Mouse (Mus musculus) embryo, embryonic 11.5 days (tissue): ENCODE measurements around the gene Banf1.
"Not testable (repeated sequence)": the region's sequence is repeated elsewhere in the genome, so short reads cannot be mapped to it uniquely, and the experiment has no call there.

Experiments
- DNase-seq: peaks from one replicate; pipeline ENCODE4 v3.0.0-alpha.2; 2012; ENCODE audit warnings: low read depth, low spot score

The Banf1 gene

DNA sequence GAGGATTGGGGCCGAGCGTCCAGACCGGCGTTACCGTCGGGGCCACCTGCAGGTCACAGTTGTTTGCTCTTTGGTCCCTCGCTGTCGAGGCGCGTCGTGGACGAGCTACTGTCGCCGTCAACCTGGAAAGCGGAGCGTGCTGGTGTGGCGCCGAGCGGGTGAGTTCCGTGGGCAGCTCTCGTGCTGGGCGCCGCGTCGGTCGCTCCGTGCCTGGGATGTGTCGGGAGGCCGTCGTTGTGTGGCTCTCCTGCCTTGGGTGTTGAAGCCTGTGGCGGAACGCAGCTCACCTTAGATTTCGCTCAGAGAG, at the start of gene Banf1:
Gene Banf1 (minus strand): TSS at position 116 of the 307 bp plus-strand sequence.
- no peak for DNase-seq

DNA sequence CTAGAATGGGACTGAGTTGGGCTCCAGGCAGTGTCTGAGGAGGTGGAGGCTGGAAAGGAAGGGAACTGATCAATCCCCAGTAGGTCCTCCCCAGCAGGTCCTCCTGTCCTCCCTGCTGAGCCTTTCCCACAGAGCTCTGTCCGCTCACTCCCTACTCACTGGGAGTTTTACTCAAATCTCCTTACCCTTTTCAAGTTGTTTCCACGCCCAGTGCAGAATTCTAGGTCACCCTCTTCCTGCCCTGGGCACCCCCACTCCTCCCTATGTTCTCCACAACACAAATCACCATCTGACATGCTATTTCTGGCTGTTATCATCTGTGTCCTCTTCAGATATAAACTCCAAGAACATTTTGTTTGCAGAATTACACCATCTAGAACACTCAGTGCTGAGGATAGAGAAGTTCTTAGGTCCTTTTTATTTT, 47.6 kb upstream of the Banf1 start:
- DNase-seq = no peak

DNA sequence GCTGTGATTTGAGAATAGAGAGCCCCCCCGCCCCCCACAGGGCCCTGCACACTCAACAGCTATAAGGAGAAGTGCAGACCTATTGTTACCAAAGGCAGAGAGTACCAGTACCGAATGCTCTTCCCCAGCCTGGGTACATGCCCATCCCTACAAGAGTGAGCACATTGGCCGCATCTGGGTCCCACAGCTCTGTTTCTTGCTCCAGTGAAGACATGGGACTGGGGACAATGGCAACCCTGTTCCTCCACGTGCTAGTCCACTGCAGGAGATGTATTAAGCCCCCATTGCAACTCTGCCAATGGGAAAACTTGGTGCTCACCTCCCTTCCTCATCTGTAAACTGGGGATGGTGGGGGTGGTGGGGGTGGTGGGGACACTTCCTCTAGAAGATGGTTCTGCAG, 46.9 kb upstream of the Banf1 start:
- DNase-seq = no peak

DNA sequence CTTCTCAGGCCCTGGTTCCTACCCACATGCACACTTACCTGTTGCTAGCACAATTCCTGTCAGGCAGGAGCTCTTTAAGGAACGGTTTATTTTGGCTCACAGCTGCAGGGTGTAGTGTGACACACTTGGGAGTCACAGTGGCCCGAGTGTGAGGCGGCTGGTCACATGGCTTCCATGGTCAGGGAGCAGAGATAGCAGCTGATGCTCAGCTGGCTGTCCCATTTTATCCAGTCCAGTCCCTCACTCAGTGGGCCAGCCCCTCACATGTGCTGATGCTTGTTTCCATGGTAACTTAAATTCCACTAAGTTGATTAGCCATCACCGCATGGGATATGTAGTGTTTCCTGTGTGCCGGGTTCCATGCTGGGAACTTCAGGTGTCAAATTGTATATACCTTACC, 45.0 kb upstream of the Banf1 start:
- no peak for DNase-seq

DNA sequence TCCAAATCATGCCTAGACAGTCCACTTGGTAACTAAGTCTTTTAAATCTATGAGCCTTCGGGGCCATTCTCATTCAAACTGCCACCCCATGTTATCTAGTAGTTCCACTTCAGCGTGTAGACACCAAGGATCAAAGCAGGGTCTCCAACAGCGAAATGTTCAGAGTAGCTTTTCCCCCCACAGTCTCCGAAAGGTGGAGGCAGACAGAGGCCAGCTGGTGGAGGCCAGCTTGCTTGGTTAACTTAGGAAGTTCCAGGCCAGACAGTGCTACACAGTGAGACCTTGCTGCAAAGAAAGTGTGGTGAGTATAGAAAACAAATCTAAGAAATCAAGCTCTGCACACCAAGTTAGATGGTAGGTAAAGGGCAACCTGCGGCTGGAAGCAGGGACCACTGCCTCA, 43.7 kb upstream of the Banf1 start:
- DNase-seq = no peak

DNA sequence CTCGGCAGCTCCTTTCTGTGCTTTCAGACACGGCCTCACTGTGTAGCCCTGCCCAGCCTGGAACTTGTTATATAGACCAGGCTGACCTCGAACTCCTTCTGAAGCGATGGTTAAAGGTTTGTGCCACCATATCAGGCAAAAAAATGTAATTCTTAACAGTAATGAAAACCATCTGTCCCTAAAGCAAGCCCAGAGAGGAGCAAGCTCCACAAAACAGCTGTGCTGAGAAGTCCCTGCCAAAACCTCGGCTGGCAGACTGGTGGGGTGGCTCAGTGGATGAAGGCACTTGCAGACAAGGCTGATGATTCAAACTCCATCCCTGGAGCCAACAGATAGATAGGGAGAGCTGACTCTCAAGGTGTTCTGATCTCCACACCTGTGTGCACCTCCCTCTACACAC, 42.1 kb upstream of the Banf1 start:
- DNase-seq = no peak

DNA sequence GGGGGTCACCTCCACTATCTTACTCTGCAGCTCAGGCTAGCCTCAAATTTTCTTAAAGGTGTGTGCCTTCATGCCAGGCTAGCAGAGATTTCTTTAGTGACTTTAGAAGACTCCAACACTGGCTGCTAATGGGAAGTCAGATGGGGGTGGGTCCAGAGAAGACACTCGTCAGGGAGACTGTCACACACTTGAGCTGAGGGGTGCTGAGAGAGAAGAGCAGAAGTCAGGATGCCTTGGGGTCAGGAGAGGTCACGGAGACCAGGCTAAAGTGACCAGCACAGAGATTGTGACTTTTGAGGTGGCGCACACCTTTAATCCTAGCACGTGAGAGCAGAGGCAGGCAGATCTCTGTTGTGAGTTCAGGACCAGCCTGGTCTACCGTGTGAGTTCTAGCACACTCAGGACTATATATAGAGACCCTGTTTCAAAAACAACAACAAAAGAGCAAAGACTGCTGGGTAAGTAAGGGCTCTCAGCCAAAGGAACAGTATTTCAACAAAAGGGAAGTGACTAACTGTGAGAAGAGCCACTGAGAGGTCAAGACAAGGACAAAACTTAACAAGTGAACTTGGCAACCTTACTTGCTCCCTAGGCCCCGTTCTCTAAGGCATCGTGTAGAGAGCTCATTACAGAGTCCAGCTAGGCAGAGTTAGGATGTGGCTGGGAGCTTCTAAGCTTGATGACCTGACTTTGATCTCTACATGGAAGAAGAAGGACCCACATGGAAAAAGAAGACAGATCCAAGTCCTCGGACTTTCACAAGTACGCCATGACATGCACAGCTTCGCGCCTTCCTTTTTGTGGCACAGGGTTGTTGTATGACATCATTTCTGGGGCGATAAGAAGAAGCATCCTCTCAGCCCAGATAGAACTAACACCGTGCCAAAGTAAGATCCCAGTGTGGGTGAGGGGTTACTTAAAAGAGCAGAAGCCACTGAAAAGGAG, 41.4 kb upstream of the Banf1 start:
- no peak for DNase-seq

DNA sequence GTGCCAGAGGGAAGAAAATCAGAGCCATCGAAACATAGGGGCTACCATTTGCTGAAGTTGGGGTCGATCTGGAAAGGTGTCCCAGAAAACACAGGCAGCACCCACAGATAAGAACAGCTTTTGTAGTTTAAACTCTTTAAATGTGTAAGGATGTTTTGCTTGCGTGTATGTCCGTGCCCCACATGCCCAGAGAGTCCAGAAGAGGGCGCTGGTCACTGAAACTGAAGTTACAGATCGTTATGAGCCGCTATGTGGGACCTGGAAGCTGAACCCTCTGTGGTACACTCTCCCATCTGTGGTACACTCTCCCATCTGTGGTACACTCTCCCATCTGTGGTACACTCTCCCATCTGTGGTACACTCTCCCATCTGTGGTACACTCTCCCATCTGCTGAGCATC, 40.2 kb upstream of the Banf1 start:
- no peak for DNase-seq

DNA sequence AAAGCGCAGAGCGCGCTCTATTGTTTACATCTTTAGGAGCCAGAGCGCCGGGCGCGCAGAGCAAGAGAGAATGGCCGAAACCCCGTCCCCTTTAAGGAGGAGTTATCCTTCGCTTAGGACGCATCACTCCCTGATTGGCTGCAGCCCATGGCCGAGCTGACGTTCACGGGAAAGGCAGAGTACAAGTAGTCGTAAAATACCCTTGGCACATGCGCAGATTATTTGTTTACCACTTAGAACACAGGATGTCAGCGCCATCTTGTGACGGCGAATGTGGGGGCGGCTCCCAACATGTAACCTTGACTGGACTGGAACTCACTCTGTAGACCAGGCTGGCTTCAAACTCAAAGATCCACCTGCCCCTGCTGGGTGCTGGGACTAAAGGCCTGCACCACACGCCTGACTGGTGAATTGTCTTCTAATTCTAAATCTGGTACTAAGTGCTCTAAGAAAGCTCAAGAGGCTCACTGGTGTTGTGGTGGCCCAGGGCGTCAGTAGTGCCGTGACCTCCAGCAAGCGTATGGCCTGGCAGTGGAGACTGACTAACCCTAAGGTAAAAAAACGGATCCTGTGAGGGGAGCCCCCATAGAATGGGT, 39.7 kb upstream of the Banf1 start:
- DNase-seq = not testable (repeated sequence)

DNA sequence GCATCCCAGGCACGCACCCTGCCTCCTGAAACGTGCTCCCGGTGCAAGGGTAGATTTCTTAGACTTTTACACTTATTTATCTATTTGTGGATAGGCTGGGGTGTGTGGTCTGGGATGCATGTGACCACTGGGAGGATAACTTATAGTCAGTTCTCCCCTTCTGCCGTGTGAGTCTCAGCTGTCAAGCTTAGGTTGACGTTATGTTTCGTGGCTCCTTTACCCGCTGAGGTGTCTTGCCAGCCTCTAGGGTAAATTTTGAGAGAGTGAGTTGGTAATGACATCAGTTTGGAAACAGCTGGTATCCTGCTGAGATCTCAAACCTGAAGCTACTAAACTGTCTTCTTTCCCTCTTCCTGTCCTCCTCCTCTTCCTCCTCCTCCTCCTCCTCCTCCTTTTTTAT, 39.0 kb upstream of the Banf1 start:
- DNase-seq = no peak

DNA sequence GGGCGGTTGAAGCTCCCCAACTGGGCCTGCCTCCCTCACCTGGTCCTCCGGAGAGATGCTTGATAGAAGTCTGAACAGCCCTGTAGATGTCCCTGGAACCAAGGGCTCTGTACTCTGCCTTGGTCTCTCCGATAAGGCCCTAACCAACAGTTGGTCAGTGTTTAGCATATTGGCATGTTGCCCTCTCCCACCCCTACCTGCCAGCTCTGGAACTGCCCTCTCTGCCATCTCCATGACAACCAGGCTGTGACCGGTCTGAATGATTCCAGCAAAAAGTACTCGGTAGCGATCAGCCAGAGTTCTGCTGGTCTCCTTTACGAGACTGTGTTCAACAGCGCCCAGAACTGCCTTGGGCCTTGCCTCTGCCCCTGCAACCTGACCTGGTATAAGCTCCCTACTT, 35.3 kb upstream of the Banf1 start, which contains the start of gene Tsga10ip:
Gene Tsga10ip (minus strand): TSS at position 234 of the 400 bp plus-strand sequence.
- DNase-seq = no peak

DNA sequence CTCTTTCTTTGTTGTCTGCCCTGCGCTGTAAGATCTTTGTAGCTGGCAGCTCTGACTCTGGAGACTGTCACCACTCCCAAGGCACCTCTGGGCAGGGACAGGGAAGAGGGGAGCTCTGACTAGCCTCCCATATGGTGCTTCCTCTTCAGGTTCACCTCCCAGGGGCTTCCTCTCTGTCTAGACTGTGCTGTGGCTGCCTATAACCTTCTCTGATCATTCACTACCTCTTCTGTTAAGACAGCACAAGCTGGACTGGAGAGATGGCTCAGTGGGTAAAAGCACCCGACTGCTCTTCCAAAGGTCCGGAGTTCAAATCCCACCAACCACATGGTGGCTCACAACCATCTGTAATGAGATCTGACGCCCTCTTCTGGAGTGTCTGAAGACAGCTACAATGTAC, 34.1 kb upstream of the Banf1 start:
- not testable (repeated sequence) for DNase-seq

DNA sequence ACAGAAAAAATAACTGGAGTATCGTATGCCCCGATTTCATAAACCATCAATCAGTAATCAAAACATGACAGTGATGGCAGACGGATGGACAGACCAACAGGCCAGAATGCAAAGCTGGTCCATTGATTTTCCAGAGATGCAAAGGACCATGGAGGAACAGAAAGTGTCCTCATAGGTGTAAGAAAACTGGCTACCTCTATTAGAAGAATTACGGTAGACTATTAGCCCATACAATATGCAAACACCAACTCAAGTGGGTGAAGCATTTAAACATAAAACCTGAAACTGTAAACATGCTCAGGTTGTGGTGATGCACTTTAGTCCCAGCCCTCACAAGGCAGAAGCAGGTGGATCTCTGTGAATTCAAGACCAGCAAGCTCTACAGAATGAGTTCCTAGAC, 28.4 kb upstream of the Banf1 start:
- no peak for DNase-seq

DNA sequence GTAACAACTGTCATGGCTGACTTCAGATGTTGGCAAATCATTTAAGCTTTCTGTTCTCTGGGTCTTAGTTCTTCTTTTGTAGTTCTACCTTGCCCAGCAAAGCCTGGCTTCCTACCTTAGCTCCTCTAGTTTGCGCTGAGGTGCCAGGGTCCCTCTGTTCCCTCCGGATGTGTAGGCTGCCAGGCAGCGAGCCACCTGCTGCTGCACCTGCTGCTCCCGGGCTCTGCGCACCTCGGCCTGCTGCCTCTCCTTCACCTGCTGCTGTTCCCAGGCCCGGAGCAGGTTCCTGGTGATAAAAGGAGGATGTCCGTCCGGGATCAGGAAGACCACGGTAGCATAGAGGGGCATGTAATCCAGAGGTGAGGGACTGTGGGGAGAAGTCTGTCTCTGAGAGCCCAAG, 27.2 kb upstream of the Banf1 start:
- no peak for DNase-seq

DNA sequence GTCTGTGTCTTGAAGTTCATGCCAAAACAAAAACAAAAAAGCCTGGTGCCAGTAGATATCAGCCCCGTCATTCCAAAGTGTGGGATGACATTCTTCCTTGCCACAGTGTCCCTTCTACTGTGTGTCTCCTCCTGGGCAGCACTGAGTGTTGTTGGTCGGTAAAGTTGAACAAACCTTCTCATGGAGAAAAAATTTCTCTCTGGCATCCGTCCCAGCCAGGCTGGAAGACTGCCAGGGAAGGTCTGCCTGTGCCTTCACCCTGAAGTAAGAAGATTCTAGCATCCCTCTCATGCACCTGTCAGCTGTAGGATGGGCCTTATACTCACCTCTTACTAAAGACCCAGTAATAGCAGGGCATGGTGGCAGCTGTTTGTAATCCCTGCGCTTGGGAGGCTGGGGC, 25.9 kb upstream of the Banf1 start:
- DNase-seq = no peak

DNA sequence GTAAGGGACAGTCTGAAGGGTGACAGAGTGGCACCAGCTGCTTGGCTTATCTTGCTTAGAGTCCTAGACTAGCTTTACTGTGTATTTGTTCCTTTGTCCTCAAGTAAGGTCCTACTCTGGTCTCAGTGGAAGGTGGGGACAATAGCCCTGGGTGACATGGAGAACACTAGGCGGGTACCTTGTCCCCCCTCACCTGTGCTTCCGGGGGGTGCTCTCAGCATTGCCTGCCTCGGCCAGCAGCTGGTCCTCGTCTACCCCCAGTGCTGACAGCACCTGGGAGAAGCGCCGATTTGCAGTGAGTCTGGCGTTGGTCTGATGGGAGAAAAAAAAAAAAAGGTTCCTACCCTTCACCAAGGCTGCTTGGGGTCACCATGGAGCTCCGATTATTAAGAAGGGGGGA, 23.4 kb upstream of the Banf1 start:
- DNase-seq = no peak

DNA sequence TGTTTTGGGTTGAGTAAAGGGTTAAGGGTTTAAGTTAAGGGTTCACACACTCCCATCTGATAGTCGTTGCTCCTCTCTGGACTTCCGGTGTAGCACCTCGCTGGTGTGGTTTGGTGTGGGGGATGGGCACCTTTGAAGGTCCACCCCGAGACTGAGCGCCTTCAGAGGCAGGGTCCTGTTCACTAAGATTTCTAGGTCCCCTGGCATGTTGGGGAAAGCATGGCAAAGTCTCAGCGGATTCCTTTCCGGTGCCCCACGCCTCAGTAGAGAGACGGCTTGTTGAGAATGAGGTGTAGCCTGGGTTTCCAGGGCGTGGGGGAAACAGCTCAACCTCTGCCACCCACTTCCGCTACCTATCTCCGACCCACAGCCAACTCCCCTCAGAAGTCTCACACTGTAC, 22.7 kb upstream of the Banf1 start:
- no peak for DNase-seq

DNA sequence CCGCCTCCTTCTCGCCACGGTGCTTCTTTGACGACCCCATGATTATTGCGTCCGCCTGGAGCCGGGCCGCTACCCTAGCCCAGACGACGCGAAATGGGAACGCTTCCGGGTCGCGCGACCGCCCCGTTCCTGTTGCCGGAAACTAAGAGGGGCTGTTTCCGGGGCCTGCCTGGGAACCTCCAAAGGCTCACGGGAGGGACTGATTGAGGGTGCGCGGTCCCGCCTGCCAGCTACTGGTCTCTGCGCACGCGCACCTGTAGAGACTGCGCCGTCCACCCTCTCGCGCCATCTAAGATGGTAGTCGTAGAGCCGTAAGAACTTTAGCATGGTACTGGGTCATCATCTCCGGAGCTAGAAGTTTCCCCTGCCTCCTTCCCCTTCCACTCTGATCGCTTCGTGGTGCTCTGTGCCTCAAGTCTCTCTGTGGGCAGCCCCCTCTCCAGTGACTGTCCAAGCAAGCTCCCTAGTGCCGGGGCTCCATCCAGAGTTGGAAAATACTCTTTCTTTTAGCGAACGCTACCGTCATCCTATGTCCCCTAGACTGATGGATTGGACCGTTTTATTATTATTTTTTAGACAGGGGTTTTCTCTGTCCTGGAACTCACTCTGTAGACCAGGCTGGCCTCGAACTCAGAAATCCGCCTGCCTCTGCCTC, 21.7 kb upstream of the Banf1 start, which contains the start of gene Sart1:
Gene Sart1 (minus strand): TSS at position 116 of the 655 bp plus-strand sequence.
- DNase-seq = peak; percentile 92

DNA sequence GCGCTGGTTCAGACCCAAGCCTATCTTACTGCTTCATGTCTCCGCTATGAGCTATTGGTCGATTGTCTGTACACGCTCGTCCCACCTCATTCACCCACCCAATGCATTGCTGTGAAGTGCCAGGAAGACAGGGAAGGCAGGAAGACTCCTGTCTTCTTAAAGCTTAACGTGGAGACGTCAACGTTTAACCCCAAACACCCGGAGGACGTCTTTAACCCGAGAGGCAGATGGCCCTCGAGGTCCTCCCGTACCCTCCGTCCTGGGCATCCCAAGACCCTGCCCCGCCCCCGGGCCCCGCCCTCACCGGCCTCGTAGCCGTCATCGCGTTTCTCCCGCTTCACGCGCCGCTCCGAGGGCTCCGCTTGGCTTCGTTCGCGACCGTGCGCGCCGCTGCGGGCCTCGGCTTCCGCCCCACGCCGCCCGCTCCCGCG, 21.1 kb upstream of the Banf1 start:
- no peak for DNase-seq

DNA sequence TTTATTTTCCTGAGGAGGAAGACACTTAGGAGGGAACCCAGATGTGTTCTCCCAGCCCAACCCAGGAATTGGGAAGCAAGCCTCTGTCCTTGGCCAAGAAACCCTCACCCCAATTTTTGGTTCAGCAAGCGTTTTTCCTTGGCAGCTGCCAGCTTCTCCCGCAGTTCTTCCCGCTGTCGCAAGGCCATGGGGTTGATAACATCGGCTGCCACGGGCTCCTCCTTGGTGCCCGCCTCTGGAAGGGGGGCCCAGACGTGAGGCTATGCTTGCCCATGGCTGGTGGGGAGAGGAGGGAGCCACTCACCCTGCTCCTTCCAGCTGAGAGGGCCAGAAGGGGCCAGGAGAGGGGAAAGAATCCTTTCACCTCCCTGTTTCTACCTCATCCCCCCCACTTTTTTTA, 17.7 kb upstream of the Banf1 start:
- no peak for DNase-seq

DNA sequence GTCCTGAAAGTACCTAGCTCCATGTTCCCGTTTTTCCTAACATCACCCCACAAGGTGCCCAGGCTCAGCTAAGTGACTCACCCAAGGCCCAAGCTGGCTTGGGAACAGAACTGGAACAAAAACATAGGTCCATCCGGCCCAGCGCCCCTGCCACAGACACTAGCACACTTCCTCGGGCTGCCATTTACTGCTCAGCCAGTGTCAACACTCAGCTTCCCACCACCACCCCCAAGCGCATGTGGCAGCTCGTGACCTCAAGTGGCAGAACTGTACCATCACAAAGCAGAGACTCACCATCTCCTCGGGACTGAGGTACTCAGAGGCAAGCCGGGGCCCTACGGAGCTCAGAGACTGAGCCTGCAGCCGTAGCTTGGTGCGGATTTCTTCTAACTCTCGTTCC, 16.4 kb upstream of the Banf1 start:
- DNase-seq = no peak

DNA sequence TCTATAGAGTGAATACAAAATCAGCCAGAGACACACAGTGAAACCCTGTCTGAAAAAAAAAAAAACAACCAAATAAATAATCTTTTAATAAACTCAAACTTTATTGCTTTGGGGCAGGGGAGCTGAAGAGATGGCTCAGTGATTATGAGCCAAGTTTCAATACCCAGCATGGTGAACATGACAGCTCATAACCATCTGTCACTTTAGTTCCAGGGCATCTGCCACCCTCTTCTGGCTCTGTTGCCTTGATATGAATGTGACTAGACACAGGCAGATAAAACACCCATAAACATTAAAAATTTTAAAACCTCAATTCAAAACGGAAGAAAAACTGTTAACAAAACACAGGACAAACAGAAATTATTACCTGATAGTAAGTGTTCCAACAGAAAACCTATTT, 10.5 kb upstream of the Banf1 start:
- no peak for DNase-seq

DNA sequence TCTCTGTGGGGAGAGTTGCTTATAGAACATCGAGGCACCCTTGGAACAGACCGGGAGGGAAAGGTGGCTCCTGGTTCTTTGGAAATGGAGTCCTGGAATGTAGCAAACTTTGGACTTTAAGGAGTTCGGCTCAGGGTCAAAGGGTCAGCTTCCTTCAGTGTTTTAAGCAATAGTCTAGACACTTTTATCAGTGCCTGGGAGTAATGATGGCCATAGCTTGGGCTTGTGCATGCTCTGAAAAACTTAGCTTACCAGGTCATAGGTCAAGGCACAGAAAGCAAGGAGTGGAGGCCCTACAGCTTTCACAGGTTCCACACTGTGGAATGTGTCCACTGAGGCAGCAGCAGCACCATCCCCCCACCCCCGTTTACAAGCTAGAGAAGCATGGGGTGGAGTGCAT, 7.8 kb upstream of the Banf1 start:
- no peak for DNase-seq
